Mouse (Mus musculus) CD4-positive, CD25-positive, alpha-beta regulatory T cell, adult 4 months (primary cell): ENCODE results near the gene Spon1. TPM values are rescaled to one million over a fixed set of nuclear protein-coding genes. Genes with fewer than 3 reads are reported as not detected.

Experiments
- ATAC-seq: one replicate; pipeline ENCODE4 v1.8.0; 2017
- polyA plus RNA-seq, 2 experiments: library from polyadenylated mRNA; unstranded; fragments of 100-300 nt; shearing (Covaris generic); gene quantifications; one replicate each; pipeline ENCODE4 v1.2.1; 2017

The Spon1 gene
- polyA plus RNA-seq, 2 experiments from 2014 or later = 1.1 TPM

DNA sequence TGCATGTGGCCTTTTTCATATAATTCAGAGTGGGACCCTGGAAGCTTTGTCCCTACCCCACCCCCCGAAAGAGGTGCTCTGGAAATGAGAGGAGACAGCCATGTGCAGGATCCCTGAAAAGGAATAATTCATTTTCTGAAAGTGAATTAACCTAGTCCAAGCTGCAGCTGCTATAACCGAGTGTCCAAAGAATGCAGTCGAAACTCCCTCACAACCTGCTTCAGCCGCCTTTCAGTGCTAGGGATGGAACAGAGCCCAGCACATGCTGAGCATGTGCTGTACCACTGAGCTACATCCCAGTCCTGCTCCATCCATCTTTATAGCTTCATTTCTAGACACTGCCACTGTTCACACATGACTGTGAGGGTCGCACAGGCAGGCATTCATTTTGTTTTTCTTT is 79.4 kb downstream of the Spon1 start:
- no peak for ATAC-seq

- no peak for ATAC-seq
Measured at GRCm38 (mm10) chr7:113846553-113846952, 80.8 kb downstream of the Spon1 start.

GRCm38 (mm10) chr7:113847041-113847819 is 81.4 kb downstream of the Spon1 start:
- no peak for ATAC-seq

- no peak for ATAC-seq
Measured at GRCm38 (mm10) chr7:113850389-113850788, 84.6 kb downstream of the Spon1 start.

GRCm38 (mm10) chr7:113855396-113855795 is 89.6 kb downstream of the Spon1 start:
- ATAC-seq = no peak

DNA sequence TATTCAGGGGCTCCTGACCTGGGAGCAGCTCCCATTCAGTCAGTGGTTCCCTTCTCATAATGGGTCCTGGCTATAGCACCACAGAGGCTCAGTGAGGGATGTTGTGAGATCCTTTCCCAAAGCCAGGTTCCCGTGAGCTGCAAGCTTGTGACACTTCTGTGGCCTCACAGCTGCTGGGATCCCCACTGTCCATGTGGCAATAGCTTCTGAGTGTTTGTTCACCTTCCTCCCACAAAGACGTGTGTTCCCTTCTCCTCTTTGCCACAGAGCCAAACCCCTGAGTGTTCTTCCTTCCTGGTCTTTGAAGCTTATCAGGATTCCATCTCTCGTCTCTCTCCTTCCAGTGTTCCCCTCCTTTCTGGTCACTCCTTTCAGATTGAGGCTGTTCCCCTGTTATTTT is 90.3 kb downstream of the Spon1 start:
- no peak for ATAC-seq

DNA sequence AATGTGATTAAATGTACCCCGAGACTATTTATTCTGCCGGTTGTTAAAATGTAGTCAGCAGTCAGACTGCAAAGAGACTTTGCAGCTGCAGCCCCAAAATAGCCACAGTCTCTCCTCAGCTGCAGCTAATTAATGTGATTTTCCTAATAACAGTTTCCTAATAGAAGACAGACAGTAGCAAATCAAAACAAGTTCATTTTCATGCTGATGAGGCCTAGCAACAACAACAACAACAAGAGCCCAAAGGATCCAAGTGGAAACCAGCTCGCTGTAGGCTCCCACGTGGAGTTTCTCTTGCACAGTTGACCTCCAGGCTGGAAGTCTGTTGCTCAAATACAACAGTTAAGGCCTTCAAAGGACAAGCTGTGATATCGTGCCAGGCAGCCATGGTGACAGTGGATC is 93.7 kb downstream of the Spon1 start:
- no peak for ATAC-seq

- no peak for ATAC-seq
Measured at GRCm38 (mm10) chr7:113861964-113862363, 96.2 kb downstream of the Spon1 start.

DNA sequence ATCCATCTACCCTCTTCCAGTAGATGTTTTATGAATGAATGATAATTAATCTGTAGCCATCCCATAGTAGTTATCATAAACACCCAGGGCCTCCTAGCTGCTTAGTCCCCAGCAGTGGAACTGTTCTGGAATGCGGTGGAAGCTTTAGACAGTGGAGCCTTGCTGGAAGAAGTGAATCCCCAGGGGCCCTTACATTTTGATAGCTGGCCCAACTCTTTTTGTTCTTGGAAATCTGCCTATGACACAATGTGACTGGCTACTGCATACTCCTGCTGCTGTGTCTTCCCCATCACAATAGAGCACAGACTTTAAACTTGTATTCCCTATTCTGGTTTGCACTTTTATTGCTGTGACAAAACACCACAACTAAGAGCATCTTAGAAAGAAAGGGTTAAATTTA is 107.0 kb downstream of the Spon1 start:
- ATAC-seq = no peak

DNA sequence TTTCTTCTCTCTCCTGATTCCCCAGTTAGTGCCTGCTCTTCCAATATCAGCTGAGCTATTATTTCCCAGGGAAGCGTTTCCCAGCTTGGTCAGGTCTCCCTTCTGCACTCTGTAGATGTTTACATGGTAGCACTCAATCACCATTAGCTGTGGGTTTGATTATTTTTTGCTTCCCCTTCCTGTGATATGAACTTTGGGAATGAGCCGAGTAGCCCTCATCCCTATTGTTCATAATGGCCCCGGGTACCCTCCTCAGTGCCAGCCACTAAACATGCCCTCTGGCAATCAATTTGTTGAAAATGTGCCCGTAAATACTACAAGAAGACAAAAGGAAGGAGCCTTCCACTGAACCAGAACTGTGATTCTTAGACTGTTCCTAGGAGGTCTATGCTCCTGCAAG is 111.7 kb downstream of the Spon1 start:
- ATAC-seq = no peak

GRCm38 (mm10) chr7:113877926-113878325 is 112.1 kb downstream of the Spon1 start:
- ATAC-seq = no peak

DNA sequence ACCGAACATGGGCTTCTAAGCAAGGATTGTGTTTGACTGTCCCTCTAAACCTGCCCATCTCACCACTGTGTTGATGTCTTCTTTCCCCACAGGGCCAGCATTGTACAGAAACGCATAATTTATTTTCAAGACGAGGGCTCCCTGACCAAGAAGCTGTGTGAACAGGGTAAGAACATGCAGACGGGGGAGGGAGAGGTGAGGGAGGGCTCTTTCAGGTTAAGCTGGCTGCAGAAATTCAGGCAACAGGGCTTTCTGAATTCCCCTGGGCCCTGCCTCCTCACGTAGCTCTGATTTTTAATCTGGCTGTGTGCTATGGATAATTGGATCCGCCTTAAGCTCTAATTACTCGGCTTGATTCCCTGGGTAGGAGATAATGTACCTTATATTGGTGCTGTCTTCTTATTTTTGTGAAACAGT is 113.3 kb downstream of the Spon1 start:
- no peak for ATAC-seq

GRCm38 (mm10) chr7:113880021-113880420 is 114.2 kb downstream of the Spon1 start:
- no peak for ATAC-seq

GRCm38 (mm10) chr7:113890782-113891181 is 125.0 kb downstream of the Spon1 start:
- ATAC-seq = no peak

DNA sequence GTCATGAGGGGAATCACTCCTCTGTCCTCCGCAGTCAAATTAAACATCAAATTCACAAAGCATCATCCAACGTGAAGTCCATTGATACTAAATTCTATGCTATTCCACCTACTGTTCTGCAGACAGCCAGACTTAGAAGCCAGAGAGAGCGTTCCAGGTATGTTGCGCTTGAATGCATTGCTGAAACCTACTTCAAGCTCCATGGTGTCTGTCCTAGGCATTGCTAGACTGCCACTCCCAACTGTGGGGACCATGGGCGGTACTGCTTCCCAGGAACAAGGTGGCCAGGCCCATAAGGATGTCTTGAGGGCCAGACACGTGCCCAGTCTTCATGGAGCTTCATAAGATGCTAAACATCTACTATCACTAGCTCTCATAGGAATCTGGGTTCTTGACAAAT is 125.7 kb downstream of the Spon1 start:
- ATAC-seq = no peak

DNA sequence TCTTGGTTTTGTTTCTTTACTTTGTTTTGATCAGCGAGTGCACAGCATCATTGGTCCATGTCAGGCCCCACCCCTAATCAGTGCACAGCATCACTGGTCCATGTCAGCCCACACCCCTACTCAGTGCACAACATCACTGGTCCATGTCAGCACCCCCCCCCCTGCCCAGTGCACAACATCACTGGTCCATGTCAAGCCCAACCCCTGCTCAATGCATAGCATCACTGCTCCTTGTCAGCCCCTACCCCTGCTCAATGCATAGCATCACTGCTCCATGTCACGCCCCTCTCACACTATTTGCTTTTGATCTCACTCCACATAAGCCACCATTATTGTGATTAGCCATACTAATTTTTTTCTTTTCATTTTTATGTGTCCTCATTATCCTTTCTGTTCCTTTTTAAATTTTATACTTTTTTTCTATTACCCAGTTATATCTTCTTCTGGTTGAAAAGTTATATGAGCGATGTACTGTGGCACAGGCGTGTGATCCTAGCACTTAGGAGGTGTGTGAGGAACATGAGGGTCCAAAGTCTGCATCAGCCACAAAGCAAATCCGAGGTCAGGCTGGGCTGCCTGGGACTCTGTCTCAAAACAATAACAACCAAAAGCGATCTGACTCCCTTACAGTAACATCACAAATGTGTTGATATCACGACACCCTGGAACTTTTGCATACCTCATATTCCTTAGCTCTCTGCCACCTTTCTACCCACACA is 128.3 kb downstream of the Spon1 start:
- no peak for ATAC-seq

- no peak for ATAC-seq
Measured at GRCm38 (mm10) chr7:113895266-113895665, 129.5 kb downstream of the Spon1 start.

- ATAC-seq = no peak
Measured at GRCm38 (mm10) chr7:113898388-113898787, 132.6 kb downstream of the Spon1 start.

DNA sequence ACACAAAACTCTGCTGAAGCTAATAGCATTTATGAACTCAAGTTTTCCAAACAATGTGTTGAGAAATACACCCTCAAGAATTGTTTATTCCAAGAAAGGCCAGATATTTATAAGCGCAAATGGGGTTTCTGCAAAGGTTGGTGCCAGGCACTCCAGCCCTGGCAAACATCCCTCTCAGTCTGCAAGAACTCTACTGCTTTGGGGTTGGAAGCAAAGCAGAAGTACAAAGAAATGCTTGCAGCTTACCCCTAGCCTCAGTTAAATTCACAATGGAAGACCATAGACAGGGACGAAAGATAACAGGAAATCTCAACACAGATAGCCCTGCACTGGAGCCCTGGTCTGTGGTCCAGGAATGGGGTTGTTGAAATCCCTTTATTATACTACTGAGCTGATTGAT is 135.7 kb downstream of the Spon1 start:
- no peak for ATAC-seq

- ATAC-seq = no peak
Measured at GRCm38 (mm10) chr7:113901941-113902515, 136.2 kb downstream of the Spon1 start.

GRCm38 (mm10) chr7:113903127-113903827 is 137.5 kb downstream of the Spon1 start:
- no peak for ATAC-seq

DNA sequence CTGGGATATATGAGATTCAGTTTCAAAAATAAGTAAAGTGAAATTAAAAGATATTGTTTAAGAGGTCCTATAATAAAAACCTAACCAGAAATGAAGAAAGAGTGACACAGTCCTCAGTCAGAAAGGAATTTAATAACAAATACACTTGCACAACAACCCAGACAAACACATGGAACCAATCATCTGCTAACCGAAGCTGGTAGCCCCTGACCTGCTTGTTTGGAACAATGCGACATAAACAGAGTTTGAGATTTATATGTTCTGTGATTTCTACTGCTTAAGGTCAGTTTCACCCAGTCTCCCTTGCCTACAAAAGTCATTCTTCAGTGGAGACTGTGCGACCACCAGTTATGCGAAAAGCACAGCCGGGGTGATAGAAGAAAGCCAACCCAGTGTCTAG is 138.1 kb downstream of the Spon1 start:
- no peak for ATAC-seq

DNA sequence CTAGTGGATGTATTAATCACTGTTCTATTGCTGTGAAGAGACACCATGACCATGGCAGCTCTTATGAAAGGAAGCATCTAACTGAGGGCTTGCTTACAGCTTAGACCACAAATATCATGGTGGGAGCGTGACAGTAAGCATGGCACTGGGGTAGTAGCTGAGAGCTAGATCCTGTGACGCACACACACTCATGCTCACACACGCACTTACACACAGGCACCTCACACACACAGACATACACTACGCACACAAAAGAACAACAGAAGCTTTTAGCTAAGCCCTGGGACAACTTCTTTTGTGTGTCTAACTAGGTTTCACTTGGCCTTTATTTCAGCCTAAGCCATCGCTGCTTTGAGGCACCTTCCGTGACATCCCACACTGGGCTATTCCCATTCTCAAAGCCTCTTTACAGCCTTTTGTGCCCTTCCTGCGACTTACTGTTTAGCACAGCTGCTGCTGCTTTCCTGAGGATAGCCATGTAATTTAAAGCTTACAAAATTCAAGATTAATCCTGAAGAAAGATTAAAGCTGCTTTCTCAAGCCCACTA is 138.6 kb downstream of the Spon1 start:
- no peak for ATAC-seq
